Mouse (Mus musculus): ENCODE measurements around the gene Dcaf4. TPM values are rescaled to one million over a fixed set of nuclear protein-coding genes. Genes with fewer than 3 reads are reported as not detected.

The Dcaf4 gene
- polyA plus RNA-seq (2015; fragmentation: Nextera tagmentation; extraction: Ambion mirVana), result 47.7 and 48.1 TPM in 2 replicates

- peak; percentile 97 for ATAC-seq (ENCODE audit: insufficient number of reproducible peaks, low FRiP score, low TSS enrichment, low read depth)
- no peaks in the 10 kb centered on the region for H3K27me3 ChIP-seq
- H3K9ac ChIP-seq, result peak within 1 kb of the TSS; percentile 44
- H3K4me1 ChIP-seq, result peaks cover 12% of the 10 kb centered on the region
- peak within 1 kb of the TSS; percentile 76 for H3K27ac ChIP-seq (replicated peaks)
- peak within 1 kb of the TSS; percentile 72 for H3K4me3 ChIP-seq (replicated peaks)
- no peaks in the 10 kb centered on the region for H3K9me3 ChIP-seq (replicated peaks)
- no peaks in the 10 kb centered on the region for H3K36me3 ChIP-seq
- under 1% methylated on average over 32 of the region's 32 CpGs for WGBS
- H3K4me2 ChIP-seq (replicated peaks), result peak within 1 kb of the TSS; percentile 63
Measured at GRCm38 (mm10) chr12:83520311-83520890, at the start of gene Dcaf4. Gene Dcaf4 (plus strand): TSS chr12:83520466.

- 80% methylated on average over 7 of the region's 7 CpGs for WGBS
- H3K36me3 ChIP-seq, result no peaks in the 10 kb centered on the region
- no peak for ATAC-seq (ENCODE audit: insufficient number of reproducible peaks, low FRiP score, low TSS enrichment, low read depth)
Measured at GRCm38 (mm10) chr12:83471760-83472159, 48.5 kb upstream of the Dcaf4 start.

GRCm38 (mm10) chr12:83473987-83474600 lies 46.2 kb upstream of the Dcaf4 start:
- Histone ChIP-seq H3K4me2 (replicated peaks) (no peak overlapping the region), H3K4me3 (replicated peaks) (no peak overlapping the region), H3K36me3 (no peaks in the 10 kb centered on the region), H3K9ac (no peak overlapping the region), H3K9me3 (replicated peaks) (no peaks in the 10 kb centered on the region), H3K27ac (replicated peaks) (no peak overlapping the region), H3K27me3 (no peaks in the 10 kb centered on the region), H3K4me1 (no peaks in the 10 kb centered on the region)
- ATAC-seq (ENCODE audit: insufficient number of reproducible peaks, low FRiP score, low TSS enrichment, low read depth), result no peak
- WGBS, result 41% methylated on average over 5 of the region's 5 CpGs

More at GRCm38 (mm10) chr12:83471760-83472159, 48.5 kb upstream of the Dcaf4 start:
- H3K9me3 ChIP-seq (replicated peaks), result no peaks in the 10 kb centered on the region
- H3K4me1 ChIP-seq, result no peaks in the 10 kb centered on the region
- no peak overlapping the region for H3K27ac ChIP-seq (replicated peaks)
- H3K27me3 ChIP-seq, result no peaks in the 10 kb centered on the region
- no peak overlapping the region for H3K4me2 ChIP-seq (replicated peaks)
- no peak overlapping the region for H3K9ac ChIP-seq
- H3K4me3 ChIP-seq (replicated peaks), result no peak overlapping the region

- WGBS, result 49% methylated on average over 6 of the region's 6 CpGs
- Histone ChIP-seq H3K9ac (no peak overlapping the region), H3K4me1 (no peaks in the 10 kb centered on the region), H3K36me3 (no peaks in the 10 kb centered on the region), H3K27ac (replicated peaks) (no peak overlapping the region), H3K4me3 (replicated peaks) (no peak overlapping the region), H3K27me3 (no peaks in the 10 kb centered on the region), H3K4me2 (replicated peaks) (no peak overlapping the region), H3K9me3 (replicated peaks) (no peaks in the 10 kb centered on the region)
- ATAC-seq (ENCODE audit: insufficient number of reproducible peaks, low FRiP score, low TSS enrichment, low read depth), result no peak
Measured at GRCm38 (mm10) chr12:83475419-83475818, 44.8 kb upstream of the Dcaf4 start.

- no peak for ATAC-seq (ENCODE audit: insufficient number of reproducible peaks, low FRiP score, low TSS enrichment, low read depth)
- H3K27ac ChIP-seq (replicated peaks), result no peak overlapping the region
- no peaks in the 10 kb centered on the region for H3K36me3 ChIP-seq
- H3K9ac ChIP-seq, result no peak overlapping the region
- no peaks in the 10 kb centered on the region for H3K27me3 ChIP-seq
- H3K4me2 ChIP-seq (replicated peaks), result no peak overlapping the region
- no peak overlapping the region for H3K4me3 ChIP-seq (replicated peaks)
- no peaks in the 10 kb centered on the region for H3K4me1 ChIP-seq
- WGBS, result 84% methylated on average over 10 of the region's 10 CpGs
- H3K9me3 ChIP-seq (replicated peaks), result no peaks in the 10 kb centered on the region
Measured at GRCm38 (mm10) chr12:83476277-83476676, 44.0 kb upstream of the Dcaf4 start.

- Histone ChIP-seq H3K4me1 (no peaks in the 10 kb centered on the region), H3K36me3 (no peaks in the 10 kb centered on the region), H3K9ac (no peak overlapping the region), H3K4me3 (replicated peaks) (no peak overlapping the region), H3K9me3 (replicated peaks) (no peaks in the 10 kb centered on the region), H3K27me3 (peaks cover 12% of the 10 kb centered on the region), H3K27ac (replicated peaks) (no peak overlapping the region), H3K4me2 (replicated peaks) (no peak overlapping the region)
- WGBS, result 67% methylated on average over 1 of the region's 1 CpGs
- no peak for ATAC-seq (ENCODE audit: insufficient number of reproducible peaks, low FRiP score, low TSS enrichment, low read depth)
Measured at GRCm38 (mm10) chr12:83479140-83479539, 41.1 kb upstream of the Dcaf4 start.

GRCm38 (mm10) chr12:83479818-83480401 lies 40.4 kb upstream of the Dcaf4 start:
- Histone ChIP-seq H3K27ac (replicated peaks) (no peak overlapping the region), H3K4me1 (peaks cover 4% of the 10 kb centered on the region; the same call in 1 of the 2 replicates), H3K4me2 (replicated peaks) (no peak overlapping the region), H3K27me3 (peaks cover 20% of the 10 kb centered on the region), H3K9me3 (replicated peaks) (no peaks in the 10 kb centered on the region), H3K9ac (no peak overlapping the region), H3K36me3 (no peaks in the 10 kb centered on the region), H3K4me3 (replicated peaks) (no peak overlapping the region)
- no peak for ATAC-seq (ENCODE audit: insufficient number of reproducible peaks, low FRiP score, low TSS enrichment, low read depth)
- WGBS, result 67% methylated on average over 7 of the region's 7 CpGs

- Histone ChIP-seq H3K9ac (no peak overlapping the region), H3K4me2 (replicated peaks) (no peak overlapping the region), H3K4me1 (peaks cover 20% of the 10 kb centered on the region), H3K9me3 (replicated peaks) (no peaks in the 10 kb centered on the region), H3K36me3 (no peaks in the 10 kb centered on the region), H3K27ac (replicated peaks) (no peak overlapping the region), H3K4me3 (replicated peaks) (no peak overlapping the region), H3K27me3 (peaks cover 30% of the 10 kb centered on the region)
- WGBS, result 63% methylated on average over 4 of the region's 4 CpGs
- ATAC-seq (ENCODE audit: insufficient number of reproducible peaks, low FRiP score, low TSS enrichment, low read depth), result no peak
Measured at GRCm38 (mm10) chr12:83481439-83481838, 38.8 kb upstream of the Dcaf4 start.

GRCm38 (mm10) chr12:83483653-83484052 lies 36.6 kb upstream of the Dcaf4 start:
- H3K27ac ChIP-seq (replicated peaks), result no peak overlapping the region
- H3K36me3 ChIP-seq, result no peaks in the 10 kb centered on the region
- H3K4me3 ChIP-seq (replicated peaks), result no peak overlapping the region
- H3K9ac ChIP-seq, result no peak overlapping the region
- no peak for ATAC-seq (ENCODE audit: insufficient number of reproducible peaks, low FRiP score, low TSS enrichment, low read depth)
- peaks cover 30% of the 10 kb centered on the region for H3K27me3 ChIP-seq
- H3K9me3 ChIP-seq (replicated peaks), result no peaks in the 10 kb centered on the region
- WGBS, result 69% methylated on average over 5 of the region's 5 CpGs
- no peak overlapping the region for H3K4me2 ChIP-seq (replicated peaks)
- peaks cover 31% of the 10 kb centered on the region for H3K4me1 ChIP-seq

GRCm38 (mm10) chr12:83484855-83485745 lies 35.2 kb upstream of the Dcaf4 start:
- H3K9me3 ChIP-seq (replicated peaks), result no peaks in the 10 kb centered on the region
- peaks cover 35% of the 10 kb centered on the region for H3K4me1 ChIP-seq
- 2% methylated on average over 24 of the region's 24 CpGs for WGBS
- H3K27ac ChIP-seq (replicated peaks), result no peak overlapping the region
- no peak overlapping the region for H3K9ac ChIP-seq
- H3K36me3 ChIP-seq, result no peaks in the 10 kb centered on the region
- H3K4me3 ChIP-seq (replicated peaks), result peak overlapping the region; percentile 66
- peaks cover 33% of the 10 kb centered on the region for H3K27me3 ChIP-seq
- ATAC-seq (ENCODE audit: insufficient number of reproducible peaks, low FRiP score, low TSS enrichment, low read depth), result no peak
- peak overlapping the region; percentile 100 for H3K4me2 ChIP-seq (replicated peaks)

Measured in embryonic facial prominence, embryonic 15.5 days (tissue).